Mouse (Mus musculus): ENCODE measurements around the gene Mroh7.
"Not testable (repeated sequence)": the region's sequence is repeated elsewhere in the genome, so short reads cannot be mapped to it uniquely, and the experiment has no call there.

Gene Mroh7

GRCm38 (mm10) chr4:106730814-106731213, at the start of gene Mroh7:
TSS of gene Mroh7 (minus strand) at chr4:106730925.
- peak; percentile 26 to 61 for DNase-seq

DNA sequence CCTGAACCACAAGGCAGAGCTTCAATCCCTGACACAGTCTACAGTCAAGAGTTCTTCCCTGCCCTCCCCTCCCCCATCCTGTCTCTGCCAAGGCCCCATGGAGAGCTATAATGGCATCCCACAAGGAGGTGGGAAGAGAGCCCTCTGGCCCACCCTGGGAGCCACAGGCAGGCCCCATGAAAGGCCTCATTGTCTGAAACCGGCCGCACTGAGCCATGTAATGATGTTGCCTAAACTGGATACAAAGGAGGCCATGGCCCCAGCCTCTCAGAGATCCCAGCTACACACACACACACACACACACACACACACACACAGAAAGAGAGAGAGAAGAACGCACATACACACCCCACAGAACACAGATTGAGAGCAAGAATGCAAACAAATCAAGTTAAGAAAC, 49.3 kb upstream of the Mroh7 start:
- peak; percentile 26 to 47 for DNase-seq

DNA sequence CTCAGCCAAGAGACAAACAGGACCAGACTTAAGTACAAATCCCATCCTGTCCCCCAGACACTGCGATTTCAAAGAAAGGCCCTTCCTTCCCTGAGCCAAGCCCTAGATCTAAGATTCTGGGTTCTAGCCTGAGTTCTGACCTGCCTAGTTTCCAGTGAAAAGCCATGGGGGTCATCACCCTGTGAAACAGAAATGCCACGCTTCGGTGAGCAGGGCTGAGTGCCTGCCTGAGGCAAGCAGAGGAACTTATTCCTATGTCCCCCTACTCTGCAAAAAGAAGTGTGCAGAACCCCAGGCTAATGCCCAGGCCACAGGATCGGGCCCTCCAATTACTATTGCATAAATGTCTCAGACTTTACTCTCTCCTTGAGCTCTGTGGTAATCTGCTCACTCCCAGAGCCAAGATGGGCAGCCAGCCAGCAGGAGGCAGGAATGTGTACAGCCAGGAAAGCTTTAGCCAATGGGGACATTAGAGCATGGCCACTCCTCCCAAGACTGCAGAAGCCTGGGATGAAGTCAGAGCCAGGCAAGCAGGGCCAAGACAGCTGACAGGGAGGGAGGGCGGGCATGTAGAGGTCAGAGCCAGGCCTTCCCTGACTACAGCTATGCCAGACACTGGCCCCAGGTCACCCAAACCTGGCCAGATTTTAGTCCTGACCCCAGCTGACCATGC, 47.5 kb upstream of the Mroh7 start:
- peak; percentile 96 to 97 for DNase-seq

- peak in 1 of 2 experiments; percentile 42 for DNase-seq
These were observed 46.3 kb upstream of the Mroh7 start for GRCm38 (mm10) chr4:106776998-106777397.

- DNase-seq = not testable (repeated sequence)
These were observed 45.0 kb upstream of the Mroh7 start for GRCm38 (mm10) chr4:106775767-106776166.

DNA sequence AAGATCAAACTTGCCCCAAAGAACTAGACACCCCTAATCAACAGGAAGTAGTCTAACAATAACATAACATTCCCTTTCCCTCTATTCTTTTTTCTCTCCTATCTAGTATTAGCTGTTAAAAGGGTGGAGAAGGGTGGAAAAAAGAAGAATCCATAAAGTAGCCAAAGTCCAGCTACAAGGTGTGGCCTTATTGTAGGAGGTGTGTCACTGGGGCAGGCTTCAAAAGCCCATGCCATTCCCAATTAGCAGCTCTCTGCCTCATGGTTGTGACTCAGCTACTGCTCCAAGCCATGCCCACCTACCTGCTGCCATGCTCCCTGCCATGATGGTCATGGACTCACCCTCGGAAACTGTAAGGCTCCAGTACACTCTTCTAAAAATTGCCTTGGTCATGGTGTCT, 41.8 kb upstream of the Mroh7 start:
- DNase-seq = no peak

GRCm38 (mm10) chr4:106769306-106769705, 38.6 kb upstream of the Mroh7 start:
- DNase-seq = no peak

DNA sequence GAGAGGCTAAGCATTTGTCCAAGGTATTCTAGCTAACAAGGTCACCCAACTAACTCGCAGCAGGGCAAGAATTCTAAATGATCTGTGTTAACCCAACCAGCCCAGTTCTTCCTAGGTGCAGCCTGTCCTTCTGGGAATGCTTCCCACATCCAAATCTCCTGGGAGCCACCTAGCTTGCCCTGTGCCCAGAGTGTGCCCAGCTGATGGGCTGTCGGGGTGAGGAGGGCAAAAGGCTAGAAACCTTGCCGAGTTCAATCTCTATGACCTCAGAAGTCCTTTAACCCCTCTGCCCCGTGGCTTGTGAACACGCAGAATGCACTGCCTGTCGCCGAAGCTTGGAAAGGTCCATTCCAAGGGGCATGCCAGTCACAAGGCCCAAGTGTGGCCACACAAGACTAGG, 33.4 kb upstream of the Mroh7 start:
- no peak for DNase-seq

GRCm38 (mm10) chr4:106751726-106752125, 21.0 kb upstream of the Mroh7 start:
- no peak for DNase-seq

DNA sequence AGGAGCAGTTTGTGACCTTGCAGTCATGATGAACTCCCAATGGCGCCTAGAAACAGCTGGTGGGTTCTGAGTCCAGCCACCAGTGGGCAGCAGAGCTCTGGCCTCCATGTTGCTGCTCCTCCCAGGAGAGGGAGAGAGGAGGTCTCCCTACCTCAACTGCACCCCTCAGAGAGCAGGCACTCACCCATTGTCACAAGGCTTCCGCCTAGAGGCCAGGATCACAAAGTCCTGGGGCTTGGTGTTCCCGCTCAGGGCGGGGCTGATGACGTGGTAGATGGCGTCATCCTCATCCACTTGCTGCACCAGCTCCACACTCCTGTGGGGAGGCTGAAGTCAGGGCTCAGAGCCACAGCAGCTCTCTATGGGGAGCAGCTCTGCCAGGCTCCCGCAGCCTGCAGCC, 19.0 kb upstream of the Mroh7 start:
- peak; percentile 81 to 87 for DNase-seq

DNA sequence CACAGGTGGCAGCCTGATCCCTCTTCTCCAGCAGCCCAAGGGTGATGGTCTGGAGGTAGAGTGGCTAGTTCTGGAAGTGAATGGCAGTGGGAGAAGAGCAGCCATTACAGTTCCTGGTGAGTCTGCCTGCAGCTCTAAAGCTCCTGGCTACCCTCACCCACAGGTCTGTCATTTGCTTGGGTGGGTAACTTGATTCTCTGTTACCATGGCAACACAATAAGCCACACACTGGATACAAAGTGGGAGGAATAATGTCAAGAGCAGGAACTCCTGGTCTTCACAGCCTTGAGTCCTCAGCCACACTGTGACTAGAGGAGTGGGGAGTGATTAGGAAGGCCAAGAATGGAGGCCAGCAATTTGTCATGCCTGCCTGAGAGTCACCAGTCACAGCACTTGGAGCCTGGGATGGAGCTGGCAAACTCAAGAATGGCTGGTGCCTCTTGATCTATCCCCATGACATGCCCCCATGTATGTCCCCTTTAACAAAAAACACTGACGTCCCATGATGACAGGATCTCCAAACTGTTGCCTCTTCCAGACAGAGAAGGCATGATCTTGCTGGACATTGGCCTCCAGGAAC, 16.4 kb upstream of the Mroh7 start:
- DNase-seq = no peak

DNA sequence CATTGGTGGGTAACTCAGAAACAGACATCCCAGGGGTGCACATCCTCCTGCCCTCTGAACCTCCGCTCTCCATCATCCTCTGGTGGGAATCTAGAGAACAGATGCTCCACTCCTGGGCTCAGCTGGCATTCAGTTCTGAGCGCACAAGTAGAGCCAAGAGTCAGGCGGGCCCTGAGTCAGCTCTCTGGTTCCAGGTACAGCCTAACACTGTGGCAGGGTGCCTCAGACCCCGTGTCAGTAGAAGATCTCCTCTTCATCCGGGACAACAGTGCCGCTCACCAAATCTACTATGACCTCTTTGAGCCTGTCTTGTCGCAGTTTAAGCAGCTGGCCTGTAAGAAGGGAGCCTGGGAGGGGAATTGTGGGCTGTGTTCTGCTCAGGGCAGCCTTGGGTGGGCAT, 15.1 kb upstream of the Mroh7 start:
- no peak for DNase-seq

- DNase-seq = no peak
These were observed 7.2 kb upstream of the Mroh7 start for GRCm38 (mm10) chr4:106737904-106738303.

GRCm38 (mm10) chr4:106736884-106737283, 6.2 kb upstream of the Mroh7 start:
- not testable (repeated sequence) for DNase-seq

DNA sequence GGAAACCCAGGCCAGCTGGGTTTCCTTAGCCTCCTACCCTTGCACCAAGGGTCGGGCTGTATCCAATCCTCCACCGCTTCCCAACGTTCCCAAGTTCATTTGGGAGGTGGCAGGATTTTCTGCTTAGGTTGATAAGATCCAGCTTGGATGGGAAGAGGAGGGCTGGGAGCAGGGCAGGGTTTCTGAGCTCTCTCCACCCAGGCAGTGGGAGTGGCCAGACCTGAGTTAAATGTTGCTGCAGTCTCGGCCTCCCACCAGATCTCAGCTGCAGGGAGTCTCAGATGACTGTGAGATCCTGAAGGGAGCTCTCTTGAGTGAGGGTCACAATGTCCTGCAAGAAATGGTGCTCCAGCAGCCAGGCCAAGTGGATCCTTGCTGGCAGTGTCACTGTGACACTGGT, 2.9 kb upstream of the Mroh7 start, which contains the start of gene Fam151a:
TSS of gene Fam151a (plus strand) at position 254 of the 400 bp plus-strand sequence.
- DNase-seq = peak; percentile 67 to 79

DNA sequence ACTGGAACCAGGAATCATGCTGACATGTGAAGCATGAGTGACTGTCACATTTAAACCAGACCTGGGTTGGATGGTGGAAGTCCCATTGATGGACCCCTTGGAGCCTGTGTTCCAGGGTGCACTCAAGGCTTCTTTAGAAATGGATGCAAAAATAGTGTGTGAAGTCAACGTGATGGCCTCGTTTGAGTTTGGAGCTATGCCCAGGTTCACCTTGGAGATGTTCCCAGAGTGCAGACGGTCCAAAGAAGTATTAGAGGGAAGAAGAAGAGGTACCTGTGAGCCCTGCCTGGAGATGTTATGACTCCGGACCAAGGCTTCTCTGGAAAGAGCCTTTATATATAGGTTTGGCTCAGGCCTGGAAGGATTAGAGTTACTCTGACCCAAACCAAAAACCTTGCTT, 10.1 kb downstream of the Mroh7 start:
- DNase-seq = no peak

GRCm38 (mm10) chr4:106713622-106714021, 17.1 kb downstream of the Mroh7 start:
- no peak for DNase-seq

DNA sequence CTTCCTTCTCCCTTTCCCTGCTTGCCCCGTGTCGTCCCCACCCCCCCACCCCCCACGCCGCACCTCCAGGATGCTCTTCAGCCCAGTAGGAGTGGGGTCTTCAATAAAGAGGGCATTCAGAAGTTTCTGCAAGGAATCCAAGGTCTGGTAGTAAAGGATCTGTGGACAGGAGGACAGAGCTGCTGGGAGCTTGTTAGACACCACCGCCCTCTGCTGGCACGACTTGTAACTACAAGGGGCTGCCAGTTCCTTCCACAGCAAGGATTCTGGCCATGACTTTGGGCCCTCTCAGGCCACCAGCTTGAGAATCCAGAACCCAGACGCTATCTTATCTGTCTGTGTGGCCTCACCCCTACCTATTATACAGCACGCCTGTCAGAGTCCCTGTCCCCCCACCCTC, 22.3 kb downstream of the Mroh7 start:
- peak; percentile 91 to 93 for DNase-seq

- no peak for DNase-seq
These were observed 22.8 kb downstream of the Mroh7 start for GRCm38 (mm10) chr4:106707957-106708356.

- no peak for DNase-seq
These were observed 25.5 kb downstream of the Mroh7 start for GRCm38 (mm10) chr4:106705096-106705665.

DNA sequence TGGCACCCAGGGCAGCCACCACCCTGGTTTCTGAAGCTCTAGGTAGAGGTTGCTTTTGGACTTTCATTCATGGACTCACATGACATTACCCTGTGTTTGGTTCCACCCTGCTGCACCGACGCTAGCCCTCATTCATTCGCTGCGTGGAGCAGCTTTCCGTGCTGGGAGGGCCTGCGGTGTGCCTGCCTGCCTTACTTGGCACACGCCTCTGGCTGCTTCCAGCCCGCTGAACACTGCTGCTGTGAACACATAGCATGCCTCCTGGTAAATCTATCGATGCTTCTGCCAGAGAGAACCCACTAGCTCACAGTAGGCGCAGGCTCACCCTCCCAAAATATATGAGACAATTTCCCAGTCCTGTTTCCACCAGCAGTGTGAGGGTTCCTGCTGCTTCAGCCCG, 26.3 kb downstream of the Mroh7 start:
- peak; percentile 31 to 52 for DNase-seq

- no peak for DNase-seq
These were observed 26.8 kb downstream of the Mroh7 start for GRCm38 (mm10) chr4:106703956-106704355.

DNA sequence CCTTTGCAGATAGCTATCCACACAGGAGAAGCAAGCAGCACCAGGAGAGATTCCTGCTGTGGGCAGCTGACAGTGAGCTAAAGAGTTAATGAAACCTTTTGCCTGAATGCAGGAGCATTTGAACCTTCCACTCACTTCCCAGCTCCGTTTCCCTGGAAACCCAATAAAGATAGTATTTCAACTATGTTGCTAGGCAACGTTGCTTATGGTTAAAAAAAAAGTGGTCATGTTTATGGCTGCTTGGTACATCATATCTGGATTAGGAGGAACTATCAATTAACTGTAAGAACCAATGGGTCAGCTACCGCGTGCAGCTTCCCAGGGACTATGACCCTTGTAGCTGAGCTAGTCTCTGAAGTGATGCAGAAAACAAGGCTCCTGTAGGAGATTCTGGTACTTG, 29.9 kb downstream of the Mroh7 start:
- no peak for DNase-seq

GRCm38 (mm10) chr4:106699989-106700388, 30.7 kb downstream of the Mroh7 start:
- peak; percentile 69 to 77 for DNase-seq

Data from kidney, postnatal 4 days (tissue).